Mouse (Mus musculus) megakaryocyte progenitor cell, adult 5-6 weeks (primary cell): Measurements from ENCODE around the gene Nucb1. TPM values are rescaled to one million over a fixed set of nuclear protein-coding genes. Genes with fewer than 3 reads are reported as not detected.
"Not testable (repeated sequence)": the region's sequence is repeated elsewhere in the genome, so short reads cannot be mapped to it uniquely, and the experiment has no call there.

ENCODE experiments used
- ATAC-seq: replicated peaks from 2 replicates; pipeline ENCODE4 v1.8.0; 2016; ENCODE audit warnings: mild to moderate bottlenecking, moderate TSS enrichment, inconsistent platforms; ENCODE audit not compliant: poor library complexity
- total RNA-seq, 2 experiments: library from RNA; stranded (forward) in 1 of 2; stranded (reverse) in 1 of 2; fragments of 157-497, 149-512 nt in 1 of 2; fragments of 200-1000 nt in 1 of 2; gene quantifications; 2 replicates each; pipeline versions ENCODE4 v1.2.3 to v1.2.4; 2015 to 2017

The Nucb1 gene
- total RNA-seq (2015): 112 and 114 TPM in 2 replicates
- total RNA-seq (2017): 387 and 408 TPM in 2 replicates

DNA sequence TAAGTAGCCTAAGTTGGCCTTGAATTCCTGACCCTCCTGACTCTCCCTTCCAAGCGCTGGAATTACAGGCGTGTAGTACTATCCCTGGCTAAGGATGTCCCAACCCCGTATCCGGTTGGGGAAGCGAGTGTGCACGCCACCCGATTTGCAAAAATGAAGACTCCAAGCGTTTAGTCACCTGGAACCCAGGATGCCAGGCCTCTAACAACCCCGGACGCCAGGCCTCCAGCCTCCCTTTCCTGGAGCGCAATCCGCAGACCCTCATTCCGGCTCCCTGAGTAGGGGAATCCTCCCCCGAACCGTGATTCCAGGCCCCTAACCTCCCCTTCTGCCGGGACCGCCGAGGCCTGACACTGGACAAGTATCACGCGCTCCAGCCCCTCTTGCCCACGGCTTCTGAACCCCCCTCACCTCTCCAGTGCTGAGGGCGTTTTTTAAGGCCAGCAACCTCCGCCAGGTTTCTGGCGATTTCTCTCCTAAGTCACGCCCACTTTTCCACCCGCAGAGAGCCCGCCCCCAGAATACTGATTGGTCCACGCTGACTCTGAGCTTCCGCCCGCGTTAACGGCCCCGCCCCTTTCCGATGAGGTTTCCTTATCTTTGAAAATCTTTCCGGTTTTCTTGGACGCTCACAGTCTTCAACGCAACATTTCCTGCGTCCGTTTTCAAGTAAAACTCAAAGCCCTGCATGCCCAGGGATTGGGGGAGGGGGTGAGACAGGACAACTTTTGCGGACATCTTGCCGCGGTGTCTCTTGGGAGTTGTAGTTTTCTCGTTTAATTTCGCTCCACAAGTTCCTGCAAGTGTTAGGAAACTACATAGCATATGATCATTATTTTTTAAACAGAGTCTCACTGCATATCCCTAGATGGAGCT lies at the start of gene Nucb1:
Gene Nucb1, minus strand, starts transcription at position 495 of the 876 bp plus-strand sequence.
- peak; percentile 85 for ATAC-seq

DNA sequence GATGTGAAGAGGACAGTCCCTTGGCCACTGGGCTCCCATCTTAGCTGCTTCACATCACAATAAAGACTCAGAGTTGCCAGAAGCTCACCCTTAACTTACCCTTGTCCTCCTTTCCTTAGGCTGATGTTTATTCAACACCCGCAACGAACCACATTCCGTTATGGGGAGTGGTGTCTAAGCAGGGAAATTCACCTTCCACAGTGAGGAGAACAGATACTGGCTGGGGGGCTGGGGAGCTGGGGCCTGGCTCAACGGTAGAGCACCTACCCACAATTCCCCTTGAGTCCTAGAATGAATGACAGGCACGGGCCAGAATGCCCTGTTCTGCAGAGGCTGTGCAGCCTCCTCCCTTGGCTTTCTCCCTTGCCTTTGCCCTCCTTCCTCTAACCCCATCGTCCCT lies 48.7 kb upstream of the Nucb1 start:
- no peak for ATAC-seq

DNA sequence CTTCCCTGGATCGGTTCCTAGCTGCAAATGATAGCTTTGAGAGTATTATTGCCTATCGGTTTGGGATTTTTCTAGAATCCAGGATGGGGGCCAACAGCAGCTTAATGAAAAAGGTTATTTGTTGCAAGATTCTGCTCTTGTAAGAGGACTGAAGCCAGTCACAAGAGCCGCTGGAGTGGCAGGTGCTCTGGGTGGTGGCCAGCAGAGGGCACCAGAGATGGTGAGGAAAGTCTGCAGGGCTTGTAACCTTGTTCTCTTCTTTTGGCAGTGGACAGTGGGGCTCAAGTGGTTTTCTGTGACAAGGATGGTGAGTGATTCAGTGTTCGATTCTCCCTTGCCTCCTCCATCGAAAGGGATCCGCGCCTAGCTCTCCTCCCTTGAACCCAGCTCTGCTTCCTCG lies 45.6 kb upstream of the Nucb1 start:
- peak; percentile 96 for ATAC-seq

DNA sequence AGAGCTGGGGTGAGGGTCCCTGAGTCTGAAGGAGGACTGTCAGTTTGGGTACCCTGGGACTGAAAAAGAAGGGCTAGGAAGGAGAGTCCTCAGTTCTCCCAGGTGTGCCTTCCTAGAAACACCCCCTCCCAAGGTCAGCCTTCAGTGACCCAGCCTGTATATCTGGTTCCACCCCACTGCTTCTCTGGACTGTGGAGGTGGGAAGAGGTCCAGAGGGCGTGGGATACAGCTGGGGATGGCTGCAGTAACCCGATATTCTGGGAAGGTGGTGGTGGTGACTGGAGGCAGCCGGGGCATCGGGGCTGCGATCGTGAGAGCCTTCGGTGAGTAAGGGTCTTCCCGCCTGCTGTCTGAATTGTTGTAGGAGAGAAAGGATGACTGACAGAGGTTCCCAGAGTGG lies 44.5 kb upstream of the Nucb1 start, which contains the start of gene Hsd17b14:
Gene Hsd17b14, plus strand, starts transcription at position 150 of the 400 bp plus-strand sequence.
- ATAC-seq: no peak

DNA sequence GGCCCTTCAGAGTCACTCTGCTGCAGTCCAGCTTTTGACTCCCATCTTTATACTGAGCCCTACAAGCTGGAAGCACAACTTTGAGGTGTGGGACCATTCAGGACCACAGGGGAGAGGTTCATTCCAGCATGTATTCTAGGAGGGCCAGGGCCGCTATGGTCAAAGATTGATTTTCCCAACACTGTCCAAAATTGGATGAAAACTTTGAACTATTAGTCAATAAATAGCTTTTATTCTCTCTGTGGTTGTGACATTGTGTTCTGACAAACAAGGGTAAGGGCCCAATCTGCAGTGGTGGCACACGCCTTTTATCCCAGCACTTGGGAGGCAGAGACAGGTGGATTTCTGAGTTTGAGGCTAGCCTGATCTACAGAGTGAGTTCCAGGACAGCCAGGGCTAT lies 43.8 kb upstream of the Nucb1 start:
- no peak for ATAC-seq

DNA sequence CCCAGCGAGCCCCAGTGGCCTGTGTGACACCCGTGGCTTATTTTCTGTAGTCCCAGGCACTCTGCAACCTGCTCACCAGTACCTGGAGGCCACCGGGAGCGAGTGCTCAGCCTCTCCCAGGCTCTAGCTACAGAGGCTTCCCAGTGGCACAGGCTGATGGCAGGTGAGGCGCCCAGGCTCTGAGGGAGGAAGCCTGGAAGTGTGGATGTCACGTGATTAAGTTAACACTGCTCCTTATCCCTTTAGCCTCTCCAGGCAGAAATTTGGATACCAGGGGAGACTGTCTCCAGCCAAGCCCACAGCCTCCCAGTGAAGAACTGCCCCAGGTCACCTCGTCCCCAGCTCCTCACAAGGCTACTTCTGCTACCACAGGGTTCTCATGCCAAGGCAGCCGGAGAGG lies 43.3 kb upstream of the Nucb1 start:
- no peak for ATAC-seq

DNA sequence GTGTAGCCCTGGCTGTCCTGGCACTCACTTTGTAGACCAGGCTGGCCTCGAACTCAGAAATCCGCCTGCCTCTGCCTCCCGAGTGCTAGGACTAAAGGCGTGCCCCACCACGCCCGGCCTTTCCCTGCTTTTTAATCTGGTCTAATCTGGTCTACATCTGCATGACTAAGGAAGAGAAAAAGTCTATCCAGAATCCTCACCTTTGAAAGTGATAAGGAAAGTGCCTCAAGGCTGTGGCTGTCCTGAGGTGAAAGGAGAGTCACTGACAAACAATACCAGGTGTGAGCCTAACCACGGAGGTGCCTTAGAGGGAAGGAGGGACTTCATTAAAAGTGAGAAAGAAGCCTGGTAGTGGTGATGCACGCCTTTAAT lies 41.3 kb upstream of the Nucb1 start:
- ATAC-seq: no peak

DNA sequence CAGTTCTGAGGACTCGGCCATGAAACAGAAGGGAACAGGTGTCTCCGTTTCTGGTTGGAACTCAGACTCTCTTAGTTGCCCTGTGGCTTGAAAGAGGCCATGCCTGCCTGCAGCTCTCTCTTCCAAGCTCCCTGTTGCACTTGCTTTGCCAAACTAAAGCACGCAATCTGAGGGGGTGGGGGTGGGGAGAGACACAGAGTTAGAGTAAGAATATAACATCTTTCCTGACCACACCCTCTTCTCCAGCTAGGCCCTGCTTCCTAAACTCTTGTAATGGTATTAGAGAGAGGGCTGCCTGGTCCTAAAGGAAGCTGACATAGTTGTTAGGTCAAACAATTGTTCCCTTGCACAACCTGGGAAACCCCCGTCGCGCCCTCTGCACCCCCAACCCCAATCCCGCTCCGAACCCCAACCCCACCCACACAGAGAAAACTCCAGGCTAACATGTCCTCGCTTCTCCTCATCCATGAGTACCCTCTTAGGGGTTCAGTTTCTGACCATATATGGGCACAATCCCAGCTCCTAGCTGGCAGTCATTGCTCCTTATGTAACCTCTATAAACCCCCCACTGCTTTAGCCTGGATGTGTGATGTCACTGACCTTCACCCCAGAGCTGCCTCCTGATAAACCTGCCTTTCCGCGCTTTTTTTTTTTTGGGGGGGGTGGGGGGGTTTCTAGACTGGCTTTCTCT lies 40.8 kb upstream of the Nucb1 start:
- no peak for ATAC-seq

DNA sequence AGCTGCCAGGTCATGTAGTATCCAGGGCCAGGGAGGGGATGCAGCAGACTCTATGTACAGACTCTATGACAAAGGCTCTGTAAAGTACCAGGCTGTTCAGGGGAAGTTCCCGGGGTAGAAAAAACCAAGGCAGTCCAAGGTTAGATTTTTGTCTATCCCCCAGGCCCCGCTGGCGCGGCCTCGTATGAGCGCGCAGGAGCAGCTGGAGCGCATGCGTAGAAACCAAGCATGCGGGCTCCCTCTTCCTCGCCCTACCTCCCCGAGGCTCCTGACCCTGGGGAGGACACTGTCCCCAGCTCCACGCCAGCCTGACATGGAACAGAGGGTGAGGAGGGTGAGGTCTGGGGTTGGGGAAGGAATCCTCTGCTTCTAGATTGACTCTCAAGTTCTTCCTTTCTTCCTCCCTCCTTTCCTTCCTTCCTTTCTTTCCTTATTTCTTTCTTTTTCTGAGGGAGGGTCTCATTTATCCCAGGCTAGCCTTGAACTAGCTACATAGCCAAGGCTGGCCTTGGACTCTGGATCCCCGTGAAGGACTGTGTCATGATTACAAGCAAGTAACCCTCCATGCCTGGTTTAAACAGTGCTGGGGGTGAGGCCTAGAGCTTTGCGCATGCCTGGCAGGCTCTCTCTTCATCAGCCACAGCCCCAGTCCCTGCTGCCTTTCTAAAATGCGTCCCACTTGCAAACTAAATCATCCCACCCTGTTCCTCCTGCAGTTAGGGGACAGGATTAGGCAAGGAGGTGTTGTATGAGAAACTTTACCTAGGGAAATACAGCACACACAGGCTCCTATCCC lies 39.6 kb upstream of the Nucb1 start:
- ATAC-seq: no peak

DNA sequence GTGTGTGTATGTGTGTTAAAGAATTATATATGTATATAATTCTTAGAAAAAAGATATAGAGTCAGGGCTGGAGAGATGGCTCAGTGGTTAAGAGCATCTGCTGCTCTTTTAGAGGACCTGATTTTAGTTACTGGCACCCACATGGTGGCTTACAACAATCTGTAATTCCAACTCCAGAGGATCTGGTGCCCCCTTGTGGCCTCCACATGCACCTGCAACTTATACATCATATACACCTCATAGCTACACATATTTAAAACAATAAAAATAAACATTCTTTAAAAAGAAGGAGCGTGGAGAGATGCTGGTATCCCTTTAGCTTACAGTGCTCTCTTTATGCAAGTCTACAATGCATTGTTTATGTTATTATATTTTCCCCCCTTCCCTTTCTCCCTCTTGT lies 34.3 kb upstream of the Nucb1 start:
- no peak for ATAC-seq

DNA sequence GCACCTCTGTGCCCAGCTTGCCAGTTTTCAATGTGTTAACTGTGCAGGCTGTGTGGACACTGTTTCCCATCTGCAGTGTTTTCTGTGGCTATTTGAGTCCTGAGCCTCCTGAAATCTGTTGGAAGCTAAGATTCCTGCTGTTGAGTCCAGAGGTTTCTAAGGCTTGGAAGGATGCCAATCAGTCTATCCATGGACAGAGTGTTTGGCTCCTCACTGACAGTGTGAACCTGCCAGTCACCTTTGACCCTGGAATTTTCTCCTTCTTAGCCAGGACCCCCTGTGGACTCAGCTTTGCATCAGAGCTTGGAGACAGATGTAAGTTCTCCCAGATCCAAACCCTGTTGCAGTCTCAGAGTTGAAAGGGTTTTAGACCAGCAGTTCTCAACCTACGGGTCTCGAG lies 30.0 kb upstream of the Nucb1 start:
- ATAC-seq: no peak

DNA sequence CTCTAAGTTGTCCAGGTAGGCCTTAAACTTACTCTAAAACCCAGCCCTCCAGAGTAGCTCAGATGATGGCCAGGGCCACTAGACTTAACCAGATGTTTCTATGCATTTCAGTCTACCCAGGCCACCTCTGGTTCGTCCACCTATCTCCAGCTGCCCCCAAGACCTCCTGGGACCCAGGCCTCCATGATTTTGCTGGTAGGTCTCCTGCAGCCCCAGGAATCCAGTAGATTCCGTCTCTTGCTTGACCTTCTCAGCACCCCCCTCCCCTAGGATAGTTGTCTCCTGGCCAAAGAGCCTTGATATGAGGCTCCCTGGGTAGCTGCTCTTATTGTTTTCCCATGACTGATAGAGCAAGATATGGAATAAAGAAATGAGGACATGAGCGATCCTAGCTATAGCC lies 28.9 kb upstream of the Nucb1 start:
- no peak for ATAC-seq

DNA sequence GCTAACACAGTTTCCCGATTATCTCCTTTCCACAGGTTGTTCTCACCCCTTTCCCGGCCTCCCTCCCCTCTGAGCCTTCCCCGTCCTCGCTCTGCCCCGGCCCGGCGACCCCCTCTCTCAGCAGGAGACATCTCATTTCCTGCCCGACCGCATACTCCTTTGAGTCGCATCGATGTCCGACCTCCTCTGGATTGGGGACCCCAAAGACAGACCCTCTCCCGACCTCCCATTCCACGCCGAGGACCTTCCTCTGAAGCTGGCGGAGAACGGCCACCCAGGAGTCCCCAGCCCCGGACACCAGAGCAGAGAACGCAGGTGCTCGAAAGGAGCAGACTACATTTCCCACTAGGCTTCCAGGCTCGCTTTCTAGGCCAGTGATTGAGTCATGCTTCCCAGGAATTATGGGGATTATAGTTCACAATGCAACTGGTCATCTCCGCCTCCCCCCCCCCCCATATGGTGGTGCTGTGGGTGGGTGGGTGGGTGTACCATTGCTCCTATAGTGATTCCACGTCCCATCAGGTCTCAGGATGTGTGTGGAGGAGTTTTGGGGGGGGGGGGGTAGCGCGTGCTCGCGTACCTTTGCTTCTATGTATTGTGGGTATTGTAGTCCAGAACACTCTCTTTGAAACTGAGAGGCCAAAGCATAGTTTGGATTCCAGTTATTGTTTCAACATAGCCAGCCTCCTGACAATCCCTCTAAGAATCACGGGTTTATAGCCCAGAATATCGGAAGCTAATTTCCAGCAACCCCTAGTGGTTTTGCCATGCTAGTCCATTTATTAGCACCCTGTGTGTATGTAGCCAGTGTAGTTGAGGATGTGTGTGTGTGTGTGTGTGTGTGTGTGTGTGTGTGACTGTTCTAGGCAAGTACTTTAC lies 28.2 kb upstream of the Nucb1 start:
- peak; percentile 74 for ATAC-seq

DNA sequence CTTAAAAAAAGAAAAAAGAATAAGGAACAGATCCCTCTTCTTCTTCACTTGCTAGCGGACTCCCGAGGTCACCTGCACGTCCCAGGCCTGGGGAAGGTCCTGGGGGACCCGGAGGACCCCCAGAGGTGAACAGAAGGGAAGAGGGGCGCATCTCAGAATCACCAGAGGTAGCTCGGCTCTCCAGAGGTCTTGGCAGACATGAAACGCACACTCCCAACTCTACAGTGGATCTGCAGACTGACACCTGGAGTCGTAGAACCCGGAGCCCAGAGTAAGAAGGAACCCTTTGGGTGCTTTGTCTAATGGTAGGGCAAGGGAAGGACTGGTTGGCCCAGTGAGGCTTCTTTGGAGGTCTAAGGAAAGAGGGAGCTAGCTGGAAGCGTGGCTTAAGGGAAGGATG lies 27.4 kb upstream of the Nucb1 start:
- ATAC-seq: no peak

DNA sequence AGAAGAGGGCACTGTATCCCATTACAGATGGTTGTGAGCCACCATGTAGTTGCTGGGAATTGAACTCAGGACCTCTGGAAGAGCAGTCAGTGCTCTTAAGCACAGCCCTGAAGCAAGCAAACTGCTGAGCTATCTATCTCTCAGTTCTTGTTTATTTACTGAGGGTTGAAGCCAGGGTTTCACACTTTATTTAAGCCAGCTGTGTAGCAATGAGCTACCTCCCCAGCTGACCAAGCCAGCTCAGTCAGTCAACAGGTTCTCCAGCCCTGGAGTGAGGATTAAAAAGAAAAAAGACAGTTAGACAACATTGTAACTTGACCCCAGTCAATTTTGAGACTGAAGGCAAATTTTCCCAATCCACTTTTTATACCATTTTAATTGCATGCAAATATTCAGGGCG lies 25.5 kb upstream of the Nucb1 start:
- no peak for ATAC-seq

DNA sequence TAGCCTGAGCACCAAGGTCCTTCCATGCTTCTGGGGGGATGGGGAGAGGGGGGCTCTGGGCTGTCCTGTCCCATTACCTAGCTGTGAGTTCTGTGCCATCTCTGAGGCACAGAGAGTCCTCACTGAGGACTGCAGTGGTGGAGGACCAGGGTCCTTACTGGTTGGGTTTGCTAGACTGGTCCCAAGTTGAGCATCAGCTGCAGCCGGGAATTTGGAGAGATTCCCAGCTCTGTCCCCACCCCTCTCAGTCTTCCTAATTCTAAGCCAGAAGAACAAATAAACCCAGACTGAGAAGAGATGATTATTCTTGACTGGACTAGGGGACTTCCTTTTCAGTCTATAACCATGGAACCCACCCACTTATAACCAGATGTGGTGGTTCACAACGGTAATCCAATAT lies 20.4 kb upstream of the Nucb1 start:
- no peak for ATAC-seq

DNA sequence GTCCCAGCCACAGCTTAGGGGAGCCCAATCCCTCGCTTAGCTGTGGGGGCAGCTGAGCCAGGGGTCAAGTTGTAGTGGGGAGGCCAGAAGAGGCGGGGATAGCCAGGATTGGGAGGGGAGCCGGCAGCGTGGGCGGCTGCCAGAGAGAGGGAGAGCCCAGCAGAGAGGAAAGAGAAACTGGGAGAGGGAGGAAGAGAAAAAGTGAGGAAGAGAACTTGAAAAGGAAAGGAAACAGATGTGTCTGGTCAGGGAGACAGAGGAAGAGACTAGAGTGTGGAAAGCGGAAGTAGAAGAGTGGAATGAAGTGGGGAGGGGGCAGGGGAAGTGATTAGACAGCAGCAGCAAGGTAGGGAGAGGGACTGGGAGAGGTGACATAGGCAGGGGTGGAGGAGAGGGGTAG lies 19.3 kb upstream of the Nucb1 start:
- ATAC-seq: peak; percentile 18

DNA sequence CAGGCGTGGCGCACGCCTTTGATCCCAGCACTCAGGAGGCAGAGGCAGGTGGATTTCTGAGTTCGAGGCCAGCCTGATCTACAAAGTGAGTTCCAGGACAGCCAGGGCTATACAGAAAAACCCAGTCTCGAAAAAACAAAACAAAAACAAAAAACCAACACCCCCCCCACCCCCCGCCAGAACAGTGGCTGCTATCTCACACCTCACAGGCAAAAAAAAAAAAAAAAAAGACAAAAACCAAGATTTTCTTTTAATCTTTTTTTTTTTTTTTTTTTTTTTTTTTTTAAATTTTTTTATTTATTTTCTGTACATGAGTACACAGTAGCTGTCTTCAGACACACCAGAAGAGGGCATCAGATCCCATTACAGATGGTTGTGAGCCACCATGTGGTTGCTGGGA lies 17.0 kb upstream of the Nucb1 start:
- ATAC-seq: not testable (repeated sequence)

DNA sequence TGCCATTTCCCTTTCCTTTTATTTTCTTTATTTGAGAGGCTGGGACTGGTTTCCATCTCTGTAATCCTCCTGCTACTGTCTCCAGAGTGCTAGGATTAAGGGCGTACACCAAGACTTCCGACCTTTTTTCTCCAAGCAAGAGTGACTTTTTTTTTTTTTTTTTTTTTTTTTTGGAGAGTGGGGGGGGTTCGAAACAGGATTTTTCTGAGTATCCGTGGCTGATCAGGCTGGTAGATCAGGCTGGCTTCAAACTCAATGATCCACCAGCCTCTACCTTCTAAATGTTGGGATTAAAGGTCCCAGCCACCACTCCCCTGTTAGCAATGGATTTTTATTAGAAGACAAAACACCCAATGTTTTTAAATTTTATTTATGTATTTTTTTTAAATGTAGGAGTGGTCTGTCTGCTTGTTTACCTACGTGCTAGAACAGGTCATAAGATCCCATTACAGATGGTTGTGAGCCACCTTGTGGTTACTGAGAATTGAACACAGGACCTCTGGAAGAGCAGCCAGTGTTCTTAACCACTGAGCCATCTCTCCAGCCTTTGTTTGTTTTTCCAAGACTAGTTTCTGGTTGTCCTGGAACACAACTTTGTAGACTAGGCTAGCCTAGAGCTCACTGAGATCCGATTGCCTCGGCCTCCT lies 16.4 kb upstream of the Nucb1 start:
- ATAC-seq: no peak
